Mouse (Mus musculus): ENCODE measurements around the gene Dgkb. TPM values are rescaled to one million over a fixed set of nuclear protein-coding genes. Genes with fewer than 3 reads are reported as not detected.

The Dgkb gene
- polyA plus RNA-seq, 1 experiment: 3.6 TPM

DNA sequence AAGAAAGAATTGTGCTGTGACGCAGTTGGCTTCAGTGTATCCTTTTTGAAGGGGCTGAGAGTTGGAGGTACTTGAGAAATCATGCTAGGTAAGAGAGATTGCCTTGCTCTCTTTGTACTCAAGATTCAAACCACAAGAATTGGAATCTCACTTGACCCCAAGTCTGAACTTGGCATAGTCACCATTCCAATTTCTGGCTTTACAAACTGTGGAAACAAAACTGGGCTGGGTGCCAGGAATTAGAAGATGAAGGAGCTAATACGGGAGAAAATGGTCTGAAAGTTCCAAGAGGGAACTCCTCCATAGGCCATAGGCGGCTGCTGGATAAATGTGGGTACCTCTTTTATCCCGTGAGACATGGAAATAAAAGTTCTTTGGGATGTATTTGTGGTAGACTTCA, 66.3 kb downstream of the Dgkb start:
- no peak for TF ChIP-seq POLR2A (IDR thresholded peaks at IDR 0.05; ENCODE audit: borderline replicate concordance, extremely low read depth, insufficient read depth, insufficient read length, poor library complexity, severe bottlenecking)
- TF ChIP-seq CTCF (IDR thresholded peaks at IDR 0.05; ENCODE audit: borderline replicate concordance, extremely low read depth, insufficient read depth, insufficient read length): no peak
- peak; percentile 45 for DNase-seq (ENCODE audit: low read depth)

GRCm38 (mm10) chr12:37888591-37888990, 71.1 kb downstream of the Dgkb start:
- TF ChIP-seq CTCF (IDR thresholded peaks at IDR 0.05; ENCODE audit: borderline replicate concordance, extremely low read depth, insufficient read depth, insufficient read length): no peak
- TF ChIP-seq POLR2A (IDR thresholded peaks at IDR 0.05; ENCODE audit: borderline replicate concordance, extremely low read depth, insufficient read depth, insufficient read length, poor library complexity, severe bottlenecking): no peak
- no peak for DNase-seq (ENCODE audit: low read depth)

- TF ChIP-seq CTCF (IDR thresholded peaks at IDR 0.05; ENCODE audit: borderline replicate concordance, extremely low read depth, insufficient read depth, insufficient read length): no peak
- TF ChIP-seq POLR2A (IDR thresholded peaks at IDR 0.05; ENCODE audit: borderline replicate concordance, extremely low read depth, insufficient read depth, insufficient read length, poor library complexity, severe bottlenecking): no peak
- DNase-seq (ENCODE audit: low read depth): no peak
These were observed 71.9 kb downstream of the Dgkb start for GRCm38 (mm10) chr12:37889431-37889830.

DNA sequence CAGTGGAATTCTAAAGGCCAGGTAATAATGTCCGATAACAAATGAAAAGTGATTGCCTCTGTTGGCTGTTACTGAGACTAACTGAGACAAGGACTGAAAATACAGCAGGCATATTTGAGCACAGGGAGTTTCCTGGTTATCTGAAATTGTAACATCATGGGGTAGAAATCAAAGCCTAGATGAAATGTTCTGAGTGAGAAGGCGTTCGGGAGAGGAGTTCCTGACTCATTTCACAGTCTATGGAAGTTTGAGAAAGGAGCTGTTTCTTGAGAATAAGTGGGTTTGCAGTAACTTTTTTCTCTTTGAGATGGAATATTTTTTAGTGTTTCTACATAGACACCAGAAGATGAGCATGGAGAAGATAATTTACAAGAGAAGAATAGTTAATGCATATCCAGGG, 73.8 kb downstream of the Dgkb start:
- TF ChIP-seq POLR2A (IDR thresholded peaks at IDR 0.05; ENCODE audit: borderline replicate concordance, extremely low read depth, insufficient read depth, insufficient read length, poor library complexity, severe bottlenecking): no peak
- no peak for TF ChIP-seq CTCF (IDR thresholded peaks at IDR 0.05; ENCODE audit: borderline replicate concordance, extremely low read depth, insufficient read depth, insufficient read length)
- no peak for DNase-seq (ENCODE audit: low read depth)

DNA sequence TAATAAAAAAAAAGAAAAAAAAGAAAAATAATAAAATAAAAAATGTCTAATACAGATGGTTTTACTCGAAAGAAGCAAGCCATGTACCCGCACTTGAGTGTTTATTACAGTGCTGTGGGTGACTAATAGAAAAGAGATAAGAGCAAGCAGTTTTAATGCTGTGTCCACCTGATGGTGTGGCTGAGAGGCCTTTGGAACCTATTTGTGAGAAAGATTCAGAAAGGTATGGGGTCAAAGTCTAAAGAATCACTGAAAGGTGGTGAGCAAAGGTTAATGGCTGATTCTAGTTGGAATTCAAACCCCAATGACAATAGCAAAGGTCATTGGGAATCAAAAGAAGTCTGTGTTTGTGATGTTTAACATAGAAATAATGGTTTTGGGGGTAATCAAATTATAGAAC, 124.6 kb downstream of the Dgkb start:
- no peak for TF ChIP-seq CTCF (IDR thresholded peaks at IDR 0.05; ENCODE audit: borderline replicate concordance, extremely low read depth, insufficient read depth, insufficient read length)
- TF ChIP-seq POLR2A (IDR thresholded peaks at IDR 0.05; ENCODE audit: borderline replicate concordance, extremely low read depth, insufficient read depth, insufficient read length, poor library complexity, severe bottlenecking): no peak
- DNase-seq (ENCODE audit: low read depth): no peak

GRCm38 (mm10) chr12:37956193-37956592, 138.7 kb downstream of the Dgkb start:
- DNase-seq (ENCODE audit: low read depth): no peak
- TF ChIP-seq POLR2A (IDR thresholded peaks at IDR 0.05; ENCODE audit: borderline replicate concordance, extremely low read depth, insufficient read depth, insufficient read length, poor library complexity, severe bottlenecking) (no peak), CTCF (IDR thresholded peaks at IDR 0.05; ENCODE audit: borderline replicate concordance, extremely low read depth, insufficient read depth, insufficient read length) (no peak)

- DNase-seq (ENCODE audit: low read depth): no peak
- TF ChIP-seq POLR2A (IDR thresholded peaks at IDR 0.05; ENCODE audit: borderline replicate concordance, extremely low read depth, insufficient read depth, insufficient read length, poor library complexity, severe bottlenecking) (no peak), CTCF (IDR thresholded peaks at IDR 0.05; ENCODE audit: borderline replicate concordance, extremely low read depth, insufficient read depth, insufficient read length) (no peak)
These were observed 154.0 kb downstream of the Dgkb start for GRCm38 (mm10) chr12:37971482-37971881.

- peak; percentile 94 for DNase-seq (ENCODE audit: low read depth)
- no peak for TF ChIP-seq POLR2A (IDR thresholded peaks at IDR 0.05; ENCODE audit: borderline replicate concordance, extremely low read depth, insufficient read depth, insufficient read length, poor library complexity, severe bottlenecking)
- TF ChIP-seq CTCF (IDR thresholded peaks at IDR 0.05; ENCODE audit: borderline replicate concordance, extremely low read depth, insufficient read depth, insufficient read length): no peak
These were observed 161.1 kb downstream of the Dgkb start for GRCm38 (mm10) chr12:37978498-37979187.

- DNase-seq (ENCODE audit: low read depth): no peak
- no peak for TF ChIP-seq POLR2A (IDR thresholded peaks at IDR 0.05; ENCODE audit: borderline replicate concordance, extremely low read depth, insufficient read depth, insufficient read length, poor library complexity, severe bottlenecking)
- TF ChIP-seq CTCF (IDR thresholded peaks at IDR 0.05; ENCODE audit: borderline replicate concordance, extremely low read depth, insufficient read depth, insufficient read length): no peak
These were observed 167.8 kb downstream of the Dgkb start for GRCm38 (mm10) chr12:37985352-37985751.

GRCm38 (mm10) chr12:37988066-37988591, 170.6 kb downstream of the Dgkb start:
- TF ChIP-seq POLR2A (IDR thresholded peaks at IDR 0.05; ENCODE audit: borderline replicate concordance, extremely low read depth, insufficient read depth, insufficient read length, poor library complexity, severe bottlenecking): no peak
- no peak for TF ChIP-seq CTCF (IDR thresholded peaks at IDR 0.05; ENCODE audit: borderline replicate concordance, extremely low read depth, insufficient read depth, insufficient read length)
- peak; percentile 90 for DNase-seq (ENCODE audit: low read depth)

GRCm38 (mm10) chr12:37993221-37993620, 175.7 kb downstream of the Dgkb start:
- DNase-seq (ENCODE audit: low read depth): peak; percentile 8
- TF ChIP-seq CTCF (IDR thresholded peaks at IDR 0.05; ENCODE audit: borderline replicate concordance, extremely low read depth, insufficient read depth, insufficient read length) (no peak), POLR2A (IDR thresholded peaks at IDR 0.05; ENCODE audit: borderline replicate concordance, extremely low read depth, insufficient read depth, insufficient read length, poor library complexity, severe bottlenecking) (no peak)

DNA sequence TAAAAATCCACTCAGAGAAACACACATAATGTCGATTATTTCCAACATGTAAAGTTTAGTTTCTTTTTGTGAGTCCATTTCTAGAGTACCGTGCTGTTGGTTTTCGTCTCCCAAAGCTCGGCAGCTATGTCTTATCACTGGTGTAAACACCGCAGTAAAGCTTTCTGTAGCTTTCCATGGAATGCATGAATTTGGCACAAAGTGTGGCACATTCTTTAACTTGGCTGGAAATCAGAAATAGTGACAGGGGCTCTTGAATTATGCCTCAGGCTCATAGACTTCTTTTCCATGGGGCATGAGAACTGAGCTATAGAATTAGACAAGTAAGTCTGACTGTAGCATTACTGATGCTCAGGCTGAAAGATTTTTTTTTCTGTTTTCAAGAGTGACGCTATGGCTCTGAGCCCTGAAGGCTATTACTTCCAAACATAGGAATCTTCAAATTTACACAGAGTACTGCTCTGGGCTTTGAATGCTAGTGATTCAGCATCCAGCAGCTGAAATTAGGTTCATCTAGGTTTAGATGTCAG, 179.0 kb downstream of the Dgkb start:
- TF ChIP-seq POLR2A (IDR thresholded peaks at IDR 0.05; ENCODE audit: borderline replicate concordance, extremely low read depth, insufficient read depth, insufficient read length, poor library complexity, severe bottlenecking) (no peak), CTCF (IDR thresholded peaks at IDR 0.05; ENCODE audit: borderline replicate concordance, extremely low read depth, insufficient read depth, insufficient read length) (no peak)
- peak; percentile 37 for DNase-seq (ENCODE audit: low read depth)

Data from brain, embryonic 14.5 days (tissue).